Mouse (Mus musculus) spleen, embryonic (tissue): ENCODE measurements around the gene Gm9044.
"Not testable (repeated sequence)": the region's sequence is repeated elsewhere in the genome, so short reads cannot be mapped to it uniquely, and the experiment has no call there.

Experiments used
- CTCF ChIA-PET: fragments of 350-600 bp; sonication (Branson Sonifier 250); formaldehyde crosslinking; loops from one replicate; lab custom pipeline; 2022; lab: Charles Lee

The Gm9044 gene

GRCm38 (mm10) chr10:118332308-118332707 lies at the start of gene Gm9044:
Gene Gm9044, minus strand, starts transcription at chr10:118332408.
- CTCF ChIA-PET, result not testable (repeated sequence)

- CTCF ChIA-PET, result interaction anchor here (0.6 kb wide), 2 partner anchors 425 to 473 kb away, joined by 3 to 4 read pairs; no protein-coding TSS in a partner anchor
These were observed 38.2 kb upstream of the Gm9044 start for GRCm38 (mm10) chr10:118370443-118370842.

GRCm38 (mm10) chr10:118369518-118369917 lies 37.3 kb upstream of the Gm9044 start:
- CTCF ChIA-PET, result interaction anchor here (0.5 kb wide), 1 partner anchor 135 kb away, joined by 11 read pairs; no protein-coding TSS in a partner anchor

GRCm38 (mm10) chr10:118354005-118354404 lies 21.8 kb upstream of the Gm9044 start, which contains the start of gene Gm9049:
Gene Gm9049, minus strand, starts transcription at chr10:118354105.
- CTCF ChIA-PET, result not testable (repeated sequence)

GRCm38 (mm10) chr10:118348579-118348978 lies 16.4 kb upstream of the Gm9044 start, which contains the start of gene Gm9048:
Gene Gm9048, minus strand, starts transcription at chr10:118348679.
- CTCF ChIA-PET, result not testable (repeated sequence)

- CTCF ChIA-PET, result not testable (repeated sequence)
These were observed 10.9 kb upstream of the Gm9044 start, which contains the start of gene Gm9046 for GRCm38 (mm10) chr10:118343155-118343554. Gene Gm9046, minus strand, starts transcription at chr10:118343255.

- CTCF ChIA-PET, result not testable (repeated sequence)
These were observed 5.5 kb upstream of the Gm9044 start, which contains the start of gene Gm9045 for GRCm38 (mm10) chr10:118337731-118338130. Gene Gm9045, minus strand, starts transcription at chr10:118337831.

GRCm38 (mm10) chr10:118326869-118327268 lies 5.3 kb downstream of the Gm9044 start, which contains the start of gene Gm9040:
Gene Gm9040, minus strand, starts transcription at chr10:118326969.
- CTCF ChIA-PET, result not testable (repeated sequence)

GRCm38 (mm10) chr10:118319024-118319423 lies 13.2 kb downstream of the Gm9044 start:
- CTCF ChIA-PET, result no interaction called here

GRCm38 (mm10) chr10:118302133-118302532 lies 30.1 kb downstream of the Gm9044 start:
- CTCF ChIA-PET, result not testable (repeated sequence)

GRCm38 (mm10) chr10:118294938-118295337 lies 37.3 kb downstream of the Gm9044 start, which contains the start of gene Iltifb:
Gene Iltifb, minus strand, starts transcription at chr10:118295038.
- CTCF ChIA-PET, result no interaction called here

- CTCF ChIA-PET, result not testable (repeated sequence)
These were observed 49.2 kb downstream of the Gm9044 start for GRCm38 (mm10) chr10:118283016-118283415.

GRCm38 (mm10) chr10:118282565-118282964 lies 49.6 kb downstream of the Gm9044 start:
- CTCF ChIA-PET, result not testable (repeated sequence)
